Mouse (Mus musculus) spleen, postnatal 14 days (tissue): ENCODE measurements at regions not wholly inside any gene's neighbourhood (a gene's known extent, or its start where the extent isn't known, plus 50 kb on each side); places are given as distances from the start of the nearest gene placed in this dataset.
"Not testable (repeated sequence)": the region's sequence is repeated elsewhere in the genome, so short reads cannot be mapped to it uniquely, and the experiment has no call there.

Experiments used
- DNase-seq, 2 experiments: peaks; one replicate each; pipeline ENCODE4 v3.0.0; 2021 to 2022; ENCODE audit warnings: low spot score in 2 of 2

- no peak for DNase-seq
These were observed 77.6 kb downstream of the Elovl4 start for GRCm38 (mm10) chr9:83728428-83728827.

GRCm38 (mm10) chr9:83727462-83728189 is 78.5 kb downstream of the Elovl4 start:
- DNase-seq: peak in 1 of 2 experiments; percentile 28

GRCm38 (mm10) chr9:83726979-83727378 is 79.1 kb downstream of the Elovl4 start:
- DNase-seq: no peak

GRCm38 (mm10) chr9:83726105-83726504 is 80.0 kb downstream of the Elovl4 start:
- DNase-seq: no peak

- DNase-seq: no peak
These were observed 80.5 kb downstream of the Elovl4 start for GRCm38 (mm10) chr9:83725545-83725944.

- no peak for DNase-seq
These were observed 85.1 kb downstream of the Elovl4 start for GRCm38 (mm10) chr9:83720982-83721381.

GRCm38 (mm10) chr9:83719811-83720210 is 86.3 kb downstream of the Elovl4 start:
- DNase-seq: no peak

GRCm38 (mm10) chr9:83718084-83718483 is 88.0 kb downstream of the Elovl4 start:
- DNase-seq: not testable (repeated sequence)

GRCm38 (mm10) chr9:83716101-83716763 is 89.8 kb downstream of the Elovl4 start:
- DNase-seq: no peak

- DNase-seq: no peak
These were observed 98.7 kb downstream of the Elovl4 start for GRCm38 (mm10) chr9:83707361-83707760.

GRCm38 (mm10) chr9:83706071-83706470 is 100.0 kb downstream of the Elovl4 start:
- no peak for DNase-seq

GRCm38 (mm10) chr9:83704186-83704585 is 101.9 kb downstream of the Elovl4 start:
- no peak for DNase-seq

- no peak for DNase-seq
These were observed 105.2 kb downstream of the Elovl4 start for GRCm38 (mm10) chr9:83700916-83701315.

GRCm38 (mm10) chr9:83700056-83700455 is 106.0 kb downstream of the Elovl4 start:
- DNase-seq: no peak

- DNase-seq: peak in 1 of 2 experiments; percentile 31
These were observed 114.5 kb downstream of the Elovl4 start for GRCm38 (mm10) chr9:83691332-83692198.
